Mouse (Mus musculus): ENCODE measurements around the gene Pygm. TPM values are rescaled to one million over a fixed set of nuclear protein-coding genes. Genes with fewer than 3 reads are reported as not detected.

The Pygm gene
- polyA plus RNA-seq, 1 experiment from 2014 or later = 3.4 TPM

- Histone ChIP-seq H3K36me3 (no peaks in the 10 kb centered on the region), H3K27ac (replicated peaks) (peak overlapping the region; percentile 12), H3K9ac (replicated peaks) (no peak overlapping the region), H3K4me1 (peaks cover 52% of the 10 kb centered on the region), H3K4me2 (replicated peaks) (no peak overlapping the region), H3K4me3 (no peak overlapping the region), H3K27me3 (no peaks in the 10 kb centered on the region), H3K9me3 (no peaks in the 10 kb centered on the region)
- 72% methylated on average over 10 of the region's 10 CpGs for WGBS
- ATAC-seq (replicated peaks) = no peak
Observed at GRCm38 (mm10) chr19:6443016-6443415, 58.8 kb downstream of the Pygm start.

- 5% methylated on average over 10 of the region's 10 CpGs for WGBS
- Histone ChIP-seq H3K36me3 (no peaks in the 10 kb centered on the region), H3K4me3 (peak overlapping the region; percentile 0; the same call in 1 of the 2 replicates), H3K4me1 (peaks cover 68% of the 10 kb centered on the region), H3K27me3 (no peaks in the 10 kb centered on the region), H3K9me3 (no peaks in the 10 kb centered on the region), H3K27ac (replicated peaks) (peak overlapping the region; percentile 73), H3K4me2 (replicated peaks) (peak overlapping the region; percentile 33), H3K9ac (replicated peaks) (peak overlapping the region; percentile 19)
- peak; percentile 87 for ATAC-seq (replicated peaks)
Observed at GRCm38 (mm10) chr19:6445761-6446423, 61.7 kb downstream of the Pygm start.

GRCm38 (mm10) chr19:6446736-6447437, 62.7 kb downstream of the Pygm start:
- no peaks in the 10 kb centered on the region for H3K36me3 ChIP-seq
- WGBS = 39% methylated on average over 7 of the region's 7 CpGs
- H3K9me3 ChIP-seq = no peaks in the 10 kb centered on the region
- no peak overlapping the region for H3K9ac ChIP-seq (replicated peaks)
- H3K27me3 ChIP-seq = no peaks in the 10 kb centered on the region
- H3K4me3 ChIP-seq = no peak overlapping the region
- H3K27ac ChIP-seq (replicated peaks) = peak overlapping the region; percentile 73
- no peak overlapping the region for H3K4me2 ChIP-seq (replicated peaks)
- no peak for ATAC-seq (replicated peaks)
- H3K4me1 ChIP-seq = peaks cover 76% of the 10 kb centered on the region

Small RNA genes lying within 50 kb of the gene (microRNA-seq; reads per million reads assigned to microRNA genes)
- gene Mir6989 = not detected

Other genes starting within 250 kb of the Pygm start
- 0.13 TPM in 1 of 2 replicates, not detected in the other for gene Batf2, start 243.4 kb upstream of the Pygm start, polyA plus RNA-seq (2015; fragmentation: Nextera tagmentation; extraction: Ambion mirVana)
- gene Arl2, start 242.9 kb upstream of the Pygm start, polyA plus RNA-seq (2015; fragmentation: Nextera tagmentation; extraction: Ambion mirVana) = 84.4 and 90.1 TPM in 2 replicates
- not detected in 2 replicates for gene Majin, start 200.0 kb upstream of the Pygm start, polyA plus RNA-seq (2015; fragmentation: Nextera tagmentation; extraction: Ambion mirVana)
- not detected in 2 replicates for gene Gpha2, start 158.0 kb upstream of the Pygm start, polyA plus RNA-seq (2015; fragmentation: Nextera tagmentation; extraction: Ambion mirVana)
- 95.5 and 98.5 TPM in 2 replicates for gene Ppp2r5b, start 148.5 kb upstream of the Pygm start, polyA plus RNA-seq (2015; fragmentation: Nextera tagmentation; extraction: Ambion mirVana)
- gene Atg2a, start 142.7 kb upstream of the Pygm start, polyA plus RNA-seq (2015; fragmentation: Nextera tagmentation; extraction: Ambion mirVana) = 9.7 and 10.1 TPM in 2 replicates
- gene Ehd1, start 107.7 kb upstream of the Pygm start, polyA plus RNA-seq (2015; fragmentation: Nextera tagmentation; extraction: Ambion mirVana) = 88.1 TPM in 2 replicates
- 0.31 and 0.67 TPM in 2 replicates for gene Cdc42bpg, start 77.9 kb upstream of the Pygm start, polyA plus RNA-seq (2015; fragmentation: Nextera tagmentation; extraction: Ambion mirVana)
- 94.6 and 97.7 TPM in 2 replicates for gene Men1, start 49.4 kb upstream of the Pygm start, polyA plus RNA-seq (2015; fragmentation: Nextera tagmentation; extraction: Ambion mirVana)
- 12.7 and 14.1 TPM in 2 replicates for gene Map4k2, start 43.3 kb upstream of the Pygm start, polyA plus RNA-seq (2015; fragmentation: Nextera tagmentation; extraction: Ambion mirVana)
- 119 and 134 TPM in 2 replicates for gene Sf1, start 20.7 kb upstream of the Pygm start, polyA plus RNA-seq (2015; fragmentation: Nextera tagmentation; extraction: Ambion mirVana)
- 34.6 and 41.3 TPM in 2 replicates for gene Rasgrp2, start 14.9 kb downstream of the Pygm start, polyA plus RNA-seq (2015; fragmentation: Nextera tagmentation; extraction: Ambion mirVana)
- 31.1 and 32.4 TPM in 2 replicates for gene Nrxn2, start 34.3 kb downstream of the Pygm start, polyA plus RNA-seq (2015; fragmentation: Nextera tagmentation; extraction: Ambion mirVana)
- gene Slc22a12, start 158.6 kb downstream of the Pygm start, polyA plus RNA-seq (2015; fragmentation: Nextera tagmentation; extraction: Ambion mirVana) = 0.10 TPM in 1 of 2 replicates, not detected in the other

Data from forebrain, embryonic 15.5 days (tissue).